Mouse (Mus musculus): ENCODE data around the gene Gpc6.

- no peak for TF ChIP-seq MAFK (IDR thresholded peaks at IDR 0.05; ENCODE audit: insufficient replicate concordance, low read length)
- no peak for TF ChIP-seq EP300 (IDR thresholded peaks at IDR 0.05; ENCODE audit: low read length)
- no peak for TF ChIP-seq CTCF (conservative IDR thresholded peaks at IDR 0.05 in 1 of 2, IDR thresholded peaks at IDR 0.05 in 1 of 2; ENCODE audit: low read depth in 2 of 2, low read length in 2 of 2)
- no peak for TF ChIP-seq MAX (IDR thresholded peaks at IDR 0.05; ENCODE audit: low read length)
- no peak for TF ChIP-seq POLR2A (IDR thresholded peaks at IDR 0.05; ENCODE audit: low read depth, low read length)
- no peak for TF ChIP-seq ZC3H11A (IDR thresholded peaks at IDR 0.05; ENCODE audit: low read depth, low read length)
- no peak for TF ChIP-seq USF1 (IDR thresholded peaks at IDR 0.05; ENCODE audit: low read depth, low read length)
- no peak for TF ChIP-seq CHD2 (IDR thresholded peaks at IDR 0.05; ENCODE audit: low read length)
Measured at GRCm38 (mm10) chr14:117041017-117041416, 115.9 kb downstream of the Gpc6 start.

All from CH12.LX (cell line).